Mouse (Mus musculus): ENCODE measurements at regions not wholly inside any gene's neighbourhood (a gene's known extent, or its start where the extent isn't known, plus 50 kb on each side); places are given as distances from the start of the nearest gene placed in this dataset.

DNA sequence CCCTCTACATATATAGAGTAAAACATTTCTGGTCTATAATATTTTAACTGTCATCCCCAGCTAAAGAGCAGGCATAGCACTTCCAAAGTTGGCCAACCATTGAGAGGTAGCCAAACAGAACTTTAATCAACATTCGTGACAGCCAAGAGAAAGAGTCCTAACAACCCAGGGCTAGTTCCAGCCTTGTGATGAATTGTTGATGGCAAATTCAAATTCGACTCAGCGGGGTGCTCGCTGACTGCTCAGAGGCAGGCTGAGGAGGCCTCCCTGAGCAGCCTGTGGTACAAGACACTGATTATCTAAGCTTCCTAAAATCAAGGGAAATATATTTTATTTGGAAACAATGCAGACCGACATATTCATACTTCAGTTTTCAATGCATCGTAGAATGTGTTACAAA lies 93.8 kb upstream of the Aco1 start:
- H3K36me3 ChIP-seq (ENCODE audit: insufficient read depth), result no peaks in the 10 kb centered on the region
- H3K4me3 ChIP-seq (ENCODE audit: low read depth, low read length), result no peak overlapping the region
- 60% methylated on average over 6 of the region's 6 CpGs for WGBS
- no peak overlapping the region for H3K9ac ChIP-seq
- DNase-seq (peak; percentile 24), ATAC-seq (peak; percentile 56; the same call in 1 of the 2 replicates)
- H3K27me3 ChIP-seq (ENCODE audit: insufficient read depth, low read length), result no peaks in the 10 kb centered on the region
- no peak overlapping the region for H3K27ac ChIP-seq (ENCODE audit: low read depth, low read length)
- no peaks in the 10 kb centered on the region for H3K4me1 ChIP-seq (ENCODE audit: insufficient read depth)
- no peaks in the 10 kb centered on the region for H3K9me3 ChIP-seq (ENCODE audit: low read length)
- H3K4me2 ChIP-seq (ENCODE audit: low read depth), result no peak overlapping the region
- TF ChIP-seq CTCF (IDR thresholded peaks at IDR 0.05; ENCODE audit: low read depth), result no peak

DNA sequence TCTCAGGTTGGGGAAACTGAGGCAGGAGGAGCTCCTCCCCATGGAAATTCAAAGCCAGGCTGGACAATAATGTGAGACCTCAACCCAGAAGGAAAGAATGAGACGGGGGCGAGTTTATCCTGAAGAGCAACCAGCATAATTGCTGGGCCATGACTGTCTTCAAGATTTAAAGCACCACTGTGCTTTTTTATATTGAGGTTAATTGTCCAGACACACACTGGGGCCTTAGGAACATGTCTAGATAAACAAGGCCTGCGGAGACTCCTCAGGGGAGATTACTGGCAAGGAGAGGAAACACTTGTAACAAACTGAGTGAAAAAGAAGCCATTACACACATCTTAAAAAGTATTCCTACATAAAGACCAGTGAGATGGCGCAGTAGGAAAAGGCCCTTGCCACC lies 91.0 kb upstream of the Aco1 start:
- H3K4me3 ChIP-seq (ENCODE audit: low read depth, low read length), result no peak overlapping the region
- no peaks in the 10 kb centered on the region for H3K27me3 ChIP-seq (ENCODE audit: insufficient read depth, low read length)
- WGBS, result 84% methylated on average over 4 of the region's 4 CpGs
- TF ChIP-seq CTCF (IDR thresholded peaks at IDR 0.05; ENCODE audit: low read depth), result no peak
- DNase-seq (no peak), ATAC-seq (no peak)
- H3K4me1 ChIP-seq (ENCODE audit: insufficient read depth), result no peaks in the 10 kb centered on the region
- no peak overlapping the region for H3K9ac ChIP-seq
- no peaks in the 10 kb centered on the region for H3K9me3 ChIP-seq (ENCODE audit: low read length)
- no peak overlapping the region for H3K27ac ChIP-seq (ENCODE audit: low read depth, low read length)
- H3K4me2 ChIP-seq (ENCODE audit: low read depth), result no peak overlapping the region
- H3K36me3 ChIP-seq (ENCODE audit: insufficient read depth), result no peaks in the 10 kb centered on the region

DNA sequence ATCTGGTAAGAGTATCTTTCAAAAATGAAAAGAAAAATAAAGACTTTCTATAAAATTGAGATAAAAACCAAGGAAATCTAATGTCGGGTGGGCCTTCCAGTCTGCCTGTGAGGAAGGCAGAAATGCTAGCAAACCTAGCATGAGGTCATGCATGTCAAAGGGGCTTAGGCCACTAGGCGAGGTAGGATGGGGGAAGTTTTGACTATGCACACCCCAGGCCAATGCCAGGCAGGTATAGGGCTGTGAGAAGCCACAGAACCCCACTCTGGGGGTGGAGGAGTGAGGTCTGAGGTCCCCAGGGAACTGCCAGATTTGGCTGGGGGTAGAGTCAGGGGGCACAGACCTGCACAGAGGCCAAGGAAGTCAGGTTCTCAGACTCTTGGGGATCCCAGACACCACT lies 89.5 kb upstream of the Aco1 start:
- H3K9me3 ChIP-seq (ENCODE audit: low read length), result no peaks in the 10 kb centered on the region
- no peak overlapping the region for H3K4me3 ChIP-seq (ENCODE audit: low read depth, low read length)
- H3K27ac ChIP-seq (ENCODE audit: low read depth, low read length), result no peak overlapping the region
- H3K4me1 ChIP-seq (ENCODE audit: insufficient read depth), result no peaks in the 10 kb centered on the region
- H3K4me2 ChIP-seq (ENCODE audit: low read depth), result no peak overlapping the region
- no peak for TF ChIP-seq CTCF (IDR thresholded peaks at IDR 0.05; ENCODE audit: low read depth)
- WGBS, result 86% methylated on average over 2 of the region's 2 CpGs
- DNase-seq, result no peak
- ATAC-seq, result no peak
- H3K27me3 ChIP-seq (ENCODE audit: insufficient read depth, low read length), result no peaks in the 10 kb centered on the region
- no peaks in the 10 kb centered on the region for H3K36me3 ChIP-seq (ENCODE audit: insufficient read depth)
- no peak overlapping the region for H3K9ac ChIP-seq

DNA sequence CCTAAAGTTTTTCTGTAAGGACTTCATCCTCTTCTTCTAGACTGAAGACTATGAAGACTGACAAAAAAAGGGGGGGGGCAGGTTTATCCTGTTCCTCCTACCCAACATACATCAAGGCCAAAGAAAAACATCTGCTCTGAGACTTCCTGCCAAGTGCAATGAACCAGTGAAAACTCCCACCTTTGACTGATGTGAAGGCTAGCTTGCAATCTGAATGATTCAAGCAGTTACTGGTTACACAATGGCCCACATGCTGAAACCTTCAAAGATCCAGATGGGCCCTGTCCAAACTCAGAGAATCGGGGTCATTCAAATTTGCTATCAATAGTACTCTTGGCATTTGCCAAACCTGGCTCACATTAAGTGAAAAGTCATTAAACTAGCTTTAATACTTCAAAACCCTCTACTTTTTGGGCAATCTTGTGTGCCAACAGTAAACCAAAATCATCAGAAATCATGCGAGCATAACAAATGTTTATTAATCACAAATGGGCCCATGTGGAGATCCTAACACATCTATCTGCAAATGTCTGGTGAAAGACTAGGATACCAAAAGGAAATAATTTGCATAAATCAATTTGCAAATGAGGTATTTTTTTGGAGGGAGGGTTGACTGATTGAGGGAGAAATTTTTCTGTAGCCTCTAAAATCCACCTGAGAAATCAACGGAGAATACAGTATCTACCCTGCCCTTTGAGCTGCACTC lies 79.0 kb upstream of the Aco1 start:
- no peak overlapping the region for H3K9ac ChIP-seq
- no peaks in the 10 kb centered on the region for H3K9me3 ChIP-seq (ENCODE audit: low read length)
- no peaks in the 10 kb centered on the region for H3K27me3 ChIP-seq (ENCODE audit: insufficient read depth, low read length)
- H3K4me2 ChIP-seq (ENCODE audit: low read depth), result no peak overlapping the region
- no peak overlapping the region for H3K27ac ChIP-seq (ENCODE audit: low read depth, low read length)
- WGBS, result 49% methylated on average over 3 of the region's 3 CpGs
- TF ChIP-seq CTCF (IDR thresholded peaks at IDR 0.05; ENCODE audit: low read depth), result no peak
- DNase-seq, result peak; percentile 14
- H3K4me3 ChIP-seq (ENCODE audit: low read depth, low read length), result no peak overlapping the region
- ATAC-seq, result no peak
- no peaks in the 10 kb centered on the region for H3K36me3 ChIP-seq (ENCODE audit: insufficient read depth)
- no peaks in the 10 kb centered on the region for H3K4me1 ChIP-seq (ENCODE audit: insufficient read depth)

DNA sequence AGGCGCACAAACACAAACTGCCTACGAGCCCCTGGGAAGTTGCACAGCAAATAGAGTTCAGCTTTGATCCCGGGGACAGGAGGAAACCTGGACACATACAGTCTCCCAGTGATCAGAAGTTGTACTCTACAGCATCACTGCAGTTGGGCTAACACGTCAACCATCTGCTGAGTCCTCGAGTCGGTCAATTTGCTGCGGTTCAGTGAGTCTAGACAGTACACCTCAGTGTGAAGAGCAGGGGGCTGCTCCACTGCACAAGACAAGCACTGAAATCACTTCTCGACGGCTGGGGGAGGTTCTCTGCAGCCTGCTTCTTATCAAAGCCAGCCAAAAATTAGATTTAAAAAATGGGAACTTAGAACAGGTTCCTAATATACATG lies 78.4 kb upstream of the Aco1 start:
- Histone ChIP-seq H3K27ac (ENCODE audit: low read depth, low read length) (no peak overlapping the region), H3K4me2 (ENCODE audit: low read depth) (no peak overlapping the region), H3K9ac (no peak overlapping the region), H3K4me3 (ENCODE audit: low read depth, low read length) (no peak overlapping the region), H3K36me3 (ENCODE audit: insufficient read depth) (no peaks in the 10 kb centered on the region), H3K4me1 (ENCODE audit: insufficient read depth) (no peaks in the 10 kb centered on the region), H3K27me3 (ENCODE audit: insufficient read depth, low read length) (no peaks in the 10 kb centered on the region), H3K9me3 (ENCODE audit: low read length) (no peaks in the 10 kb centered on the region)
- no peak for TF ChIP-seq CTCF (IDR thresholded peaks at IDR 0.05; ENCODE audit: low read depth)
- ATAC-seq (peak; percentile 69), DNase-seq (peak; percentile 27)
- WGBS, result 37% methylated on average over 9 of the region's 9 CpGs

DNA sequence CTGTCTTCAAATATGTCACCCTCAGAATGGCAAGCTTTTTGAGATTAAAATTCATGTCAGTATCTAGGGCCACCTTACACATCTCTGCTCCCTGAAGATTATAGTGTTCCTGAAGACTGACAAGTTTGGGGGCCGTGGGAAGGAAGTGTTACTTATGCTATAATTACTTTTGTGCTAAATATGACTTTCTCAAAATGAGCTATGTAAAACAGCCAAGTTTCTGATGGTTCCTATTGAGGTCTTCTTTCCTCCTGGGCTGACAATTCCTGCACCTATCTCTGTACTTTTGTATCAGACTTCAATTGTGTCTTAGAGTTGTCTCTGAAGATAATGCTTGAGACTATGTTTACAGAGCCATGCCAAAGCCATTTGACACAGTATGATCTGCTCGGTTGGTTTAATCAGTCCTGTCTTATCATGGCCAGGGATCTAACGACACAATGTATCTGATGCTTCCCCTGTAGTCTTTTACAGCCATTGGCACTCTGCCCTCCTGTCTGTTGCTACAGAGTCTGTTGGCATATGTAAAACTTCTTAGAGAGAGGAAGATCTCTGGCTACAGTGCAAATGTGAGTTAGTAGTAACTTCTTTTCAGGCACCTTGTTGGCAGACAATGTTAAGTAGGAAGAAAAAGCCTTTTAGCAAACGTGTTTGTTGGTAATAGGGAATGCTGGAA lies 71.8 kb upstream of the Aco1 start:
- Histone ChIP-seq H3K4me3 (ENCODE audit: low read depth, low read length) (no peak overlapping the region), H3K27ac (ENCODE audit: low read depth, low read length) (no peak overlapping the region), H3K4me2 (ENCODE audit: low read depth) (no peak overlapping the region), H3K9me3 (ENCODE audit: low read length) (no peaks in the 10 kb centered on the region), H3K9ac (no peak overlapping the region), H3K4me1 (ENCODE audit: insufficient read depth) (no peaks in the 10 kb centered on the region; the same call in 1 of the 2 replicates), H3K36me3 (ENCODE audit: insufficient read depth) (no peaks in the 10 kb centered on the region), H3K27me3 (ENCODE audit: insufficient read depth, low read length) (no peaks in the 10 kb centered on the region)
- DNase-seq (peak; percentile 29), ATAC-seq (peak; percentile 58)
- WGBS, result 50% methylated on average over 4 of the region's 4 CpGs
- no peak for TF ChIP-seq CTCF (IDR thresholded peaks at IDR 0.05; ENCODE audit: low read depth)

DNA sequence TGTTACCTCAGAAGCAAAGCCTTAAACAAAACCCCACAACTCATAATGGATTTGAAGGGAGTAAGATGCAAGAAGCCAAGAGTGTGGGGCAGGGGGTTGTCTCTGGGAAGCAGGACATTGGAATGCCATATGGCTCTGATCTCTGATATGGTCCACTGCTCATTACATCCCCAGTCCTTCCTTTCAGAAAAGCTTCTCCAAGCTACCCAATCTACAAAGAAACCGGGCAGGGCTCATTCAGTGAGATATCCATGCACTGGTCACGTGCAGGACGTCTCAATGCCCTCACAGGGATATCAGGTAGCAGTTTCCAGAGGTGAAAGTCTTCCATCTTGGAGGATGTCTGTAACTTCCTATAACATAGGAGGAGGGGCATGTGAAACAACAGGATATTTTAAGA lies 61.8 kb upstream of the Aco1 start:
- no peak for ATAC-seq
- H3K9ac ChIP-seq, result no peak overlapping the region
- no peak overlapping the region for H3K27ac ChIP-seq (ENCODE audit: low read depth, low read length)

More for the DNA sequence above, 61.8 kb upstream of the Aco1 start:
- no peak for TF ChIP-seq CTCF (IDR thresholded peaks at IDR 0.05; ENCODE audit: low read depth)
- no peaks in the 10 kb centered on the region for H3K4me1 ChIP-seq (ENCODE audit: insufficient read depth)
- no peak for DNase-seq
- H3K27me3 ChIP-seq (ENCODE audit: insufficient read depth, low read length), result no peaks in the 10 kb centered on the region
- H3K9me3 ChIP-seq (ENCODE audit: low read length), result no peaks in the 10 kb centered on the region
- no peaks in the 10 kb centered on the region for H3K36me3 ChIP-seq (ENCODE audit: insufficient read depth)
- no peak overlapping the region for H3K4me3 ChIP-seq (ENCODE audit: low read depth, low read length)
- 75% methylated on average over 3 of the region's 3 CpGs for WGBS
- H3K4me2 ChIP-seq (ENCODE audit: low read depth), result no peak overlapping the region
